ENCODE assay signal across 25 mouse cellular contexts in genomic region chr2:48706188-48706587, GRCm38 (mm10).
A peak's percentile ranks its signal among the peaks of the same experiment; 100 is the strongest.
DNase-seq lines count a peak whose midpoint lies in the region; ATAC-seq lines count a peak whose summit lies in the region.
"Had no signal": no experiment of that assay in that cellular context is flagged by ENCODE, and none has a peak within 500 bp of the region (broad histone marks: within the 10 kb centered on the region; RNA-seq: fewer than 3 reads in every experiment).

No protein-coding gene starts in this region.

- H3K36me3 ChIP-seq in neural tube, embryonic 12.5 days: no peaks in the 10 kb centered on the region
- H3K36me3 ChIP-seq in kidney, embryonic 15.5 days: no peaks in the 10 kb centered on the region
- H3K36me3 ChIP-seq: embryonic facial prominence, embryonic 12.5 days; heart, embryonic 15.5 days; hindbrain, embryonic 13.5 days; limb, embryonic 15.5 days had no signal

- H3K9ac ChIP-seq in neural tube, embryonic 12.5 days: no peak overlapping the region
- no peak overlapping the region for H3K9ac ChIP-seq in kidney, embryonic 15.5 days
- H3K9ac ChIP-seq: embryonic facial prominence, embryonic 12.5 days; heart, embryonic 15.5 days; hindbrain, embryonic 13.5 days; limb, embryonic 15.5 days; liver, embryonic 14.5 days had no signal

- no peak overlapping the region for H3K4me3 ChIP-seq in neural tube, embryonic 12.5 days
- H3K4me3 ChIP-seq in kidney, embryonic 15.5 days (replicated peaks): no peak overlapping the region
- H3K4me3 ChIP-seq: embryonic facial prominence, embryonic 12.5 days; gastrocnemius, adult 2 months; heart, embryonic 15.5 days; hindbrain, embryonic 13.5 days; left cerebral cortex, adult 2 months; limb, embryonic 15.5 days had no signal

- DNase-seq in lung, postnatal 10 days: peak; percentile 12
- no peak for DNase-seq in lung, postnatal 4 days
- DNase-seq in neural tube, embryonic 10.5 days (ENCODE audit: extremely low spot score, low spot score): no peak
- DNase-seq in yolk sac, embryonic 10.5 days (ENCODE audit: low spot score): no peak
- DNase-seq: adrenal gland, postnatal 14 days; cerebellum, adult 11-12 months; cerebellum, postnatal 10 days; gastrocnemius, adult 2 months; heart, postnatal 36 days; kidney, adult 11 months; left cerebral cortex, postnatal 4 days; retina, postnatal 1 day; right cerebral cortex, postnatal 25 days; spleen, adult 18-20 months; thymus, postnatal 14 days had no signal

- H3K27ac ChIP-seq in neural tube, embryonic 12.5 days: no peak overlapping the region
- no peak overlapping the region for H3K27ac ChIP-seq in kidney, embryonic 15.5 days
- H3K27ac ChIP-seq: embryonic facial prominence, embryonic 12.5 days; gastrocnemius, adult 2 months; heart, embryonic 15.5 days; hindbrain, embryonic 13.5 days; kidney, postnatal 0 days; left cerebral cortex, adult 2 months; limb, embryonic 15.5 days; liver, embryonic 14.5 days had no signal

- peak; percentile 50; the same call in 1 of the 2 replicates for ATAC-seq in neural tube, embryonic 12.5 days (ENCODE audit: low FRiP score, low read depth)
- ATAC-seq in megakaryocyte progenitor cell, adult 5-6 weeks (replicated peaks; ENCODE audit: poor library complexity): 0 out of 2 replicates have a peak, but pooled peaks have one; percentile 31
- ATAC-seq in kidney, embryonic 15.5 days (replicated peaks; ENCODE audit: low FRiP score): no peak

- 0 out of 2 replicates have a peak, but pooled peaks cover 3% of the 10 kb centered on the region for H3K4me1 ChIP-seq in neural tube, embryonic 12.5 days
- peaks cover 18% of the 10 kb centered on the region for H3K4me1 ChIP-seq in kidney, embryonic 15.5 days
- H3K4me1 ChIP-seq: heart, embryonic 15.5 days; hindbrain, embryonic 13.5 days; limb, embryonic 15.5 days had no signal

- no peaks in the 10 kb centered on the region for H3K27me3 ChIP-seq in neural tube, embryonic 12.5 days (replicated peaks)
- no peaks in the 10 kb centered on the region for H3K27me3 ChIP-seq in kidney, embryonic 15.5 days
- H3K27me3 ChIP-seq: embryonic facial prominence, embryonic 12.5 days; heart, embryonic 15.5 days; hindbrain, embryonic 13.5 days; limb, embryonic 15.5 days had no signal

- no peak overlapping the region for H3K4me2 ChIP-seq in neural tube, embryonic 12.5 days (replicated peaks)
- H3K4me2 ChIP-seq in kidney, embryonic 15.5 days: no peak overlapping the region
- H3K4me2 ChIP-seq: embryonic facial prominence, embryonic 12.5 days; heart, embryonic 15.5 days; hindbrain, embryonic 13.5 days; limb, embryonic 15.5 days had no signal

- WGBS in neural tube, embryonic 12.5 days: 38% methylated on average over 5 of the region's 5 CpGs
- 41% methylated on average over 5 of the region's 5 CpGs for WGBS in kidney, embryonic 15.5 days

- no peaks in the 10 kb centered on the region for H3K9me3 ChIP-seq in neural tube, embryonic 12.5 days
- H3K9me3 ChIP-seq in kidney, embryonic 15.5 days (replicated peaks): no peaks in the 10 kb centered on the region
- H3K9me3 ChIP-seq: embryonic facial prominence, embryonic 12.5 days; heart, embryonic 15.5 days; hindbrain, embryonic 13.5 days; limb, embryonic 15.5 days had no signal
